Mouse (Mus musculus) neural tube, embryonic 11.5 days (tissue): ENCODE results near the gene Galnt6. TPM values are rescaled to one million over a fixed set of nuclear protein-coding genes. Genes with fewer than 3 reads are reported as not detected.

ENCODE experiments used
- ATAC-seq: fragments of 200-750 bp; cut with Nextera tagmentation; 2 replicates; pipeline ENCODE4 v1.8.0; 2017; ENCODE audit warnings: moderate number of reproducible peaks, mild to moderate bottlenecking, moderate TSS enrichment, moderate library complexity; ENCODE audit not compliant: insufficient read depth, low FRiP score, low TSS enrichment
- DNase-seq: peaks from one replicate; pipeline ENCODE4 v3.0.0-alpha.2; 2015; ENCODE audit warnings: low spot score
- H3K27ac ChIP-seq: fragments of 300-500 bp; sonication (generic); 2 replicates; pipeline ENCODE4 v1.5.1; 2014; ENCODE audit warnings: low read depth, mild to moderate bottlenecking, low read length
- H3K27me3 ChIP-seq: fragments of 300-500 bp; sonication (generic); 2 replicates; pipeline ENCODE4 v1.6.1; 2014; ENCODE audit warnings: mild to moderate bottlenecking, low read length, mixed read lengths; ENCODE audit not compliant: control insufficient read depth, insufficient read depth
- H3K36me3 ChIP-seq: fragments of 300-500 bp; sonication (generic); 2 replicates; pipeline ENCODE4 v1.6.1; 2014; ENCODE audit warnings: mild to moderate bottlenecking, low read length, moderate library complexity, mixed read lengths; ENCODE audit not compliant: control insufficient read depth, insufficient read depth
- H3K4me1 ChIP-seq: fragments of 300-500 bp; sonication (generic); 2 replicates; pipeline ENCODE4 v1.6.1; 2014; ENCODE audit warnings: low read length, mixed read lengths; ENCODE audit not compliant: control insufficient read depth, insufficient read depth
- H3K4me2 ChIP-seq: fragments of 300-500 bp; sonication (generic); 2 replicates; pipeline ENCODE4 v1.6.1; 2014; ENCODE audit warnings: low read depth, mild to moderate bottlenecking, moderate library complexity
- H3K4me3 ChIP-seq: fragments of 300-500 bp; sonication (generic); 2 replicates; pipeline ENCODE4 v1.5.1; 2014; ENCODE audit warnings: low read depth, low read length
- H3K9ac ChIP-seq: fragments of 300-500 bp; sonication (generic); 2 replicates; pipeline ENCODE4 v1.6.1; 2014; ENCODE audit warnings: mild to moderate bottlenecking, low read length
- H3K9me3 ChIP-seq: fragments of 300-500 bp; sonication (generic); 2 replicates; pipeline ENCODE4 v1.6.1; 2016; ENCODE audit warnings: low read length; ENCODE audit not compliant: control insufficient read depth
- WGBS: fragments of 180-500 bp; shearing (Covaris S2); extraction: QIAGEN DNeasy Blood & Tissue Kit; methylation state at CpG from one replicate; pipeline ENCODE4 v1.1.7; 2014; 5-methylcytosine and 5-hydroxymethylcytosine counted together
- polyA plus RNA-seq: library from polyadenylated mRNA; unstranded; fragments of >200 nt; fragmentation: Nextera tagmentation; extraction: Ambion mirVana; gene quantifications from 2 replicates; pipeline ENCODE4 v1.2.1, GENCODE M21; 2014

Galnt6 gene
- polyA plus RNA-seq, 1 experiment from 2014 or later: 0.11 TPM

- Histone ChIP-seq H3K9ac (no peak overlapping the region), H3K4me1 (no peaks in the 10 kb centered on the region), H3K4me3 (no peak overlapping the region), H3K4me2 (no peak overlapping the region), H3K36me3 (no peaks in the 10 kb centered on the region), H3K9me3 (no peaks in the 10 kb centered on the region), H3K27ac (no peak overlapping the region), H3K27me3 (0 out of 2 replicates have a peak, but pooled peaks cover 5% of the 10 kb centered on the region)
- WGBS: 81% methylated on average over 1 of the region's 1 CpGs
- no peak for DNase-seq
- no peak for ATAC-seq
Observed at GRCm38 (mm10) chr15:100705376-100705775, 23.8 kb downstream of the Galnt6 start.

DNA sequence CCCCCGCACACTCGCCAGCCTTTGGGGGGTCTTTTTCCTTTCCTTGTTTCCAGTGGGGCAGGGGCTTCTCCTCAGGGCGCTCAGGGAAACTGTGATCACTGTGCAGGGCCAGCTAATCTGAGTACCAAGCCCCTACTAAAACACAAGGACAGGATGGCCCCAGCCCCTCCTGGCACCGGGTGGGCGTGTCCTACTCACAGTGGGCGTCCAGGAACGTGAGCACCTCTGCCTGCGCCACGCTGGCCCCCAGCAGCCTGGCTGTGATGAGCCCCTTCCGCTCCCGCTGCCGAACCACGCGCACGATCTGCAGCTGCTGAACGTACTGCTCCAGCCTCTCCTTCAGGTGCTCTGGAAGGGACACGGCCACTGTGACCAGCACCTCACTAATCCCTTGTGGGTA, 25.3 kb downstream of the Galnt6 start:
- ATAC-seq: no peak
- no peak overlapping the region for H3K27ac ChIP-seq
- no peak overlapping the region for H3K4me3 ChIP-seq
- H3K9ac ChIP-seq: no peak overlapping the region
- 0 out of 2 replicates have a peak, but pooled peaks cover 5% of the 10 kb centered on the region for H3K27me3 ChIP-seq
- no peaks in the 10 kb centered on the region for H3K4me1 ChIP-seq
- H3K36me3 ChIP-seq: no peaks in the 10 kb centered on the region
- H3K9me3 ChIP-seq: no peaks in the 10 kb centered on the region
- no peak overlapping the region; the same call in 1 of the 2 replicates for H3K4me2 ChIP-seq
- 10% methylated on average over 17 of the region's 17 CpGs for WGBS
- DNase-seq: no peak

GRCm38 (mm10) chr15:100701856-100702255, 27.3 kb downstream of the Galnt6 start:
- Histone ChIP-seq H3K4me1 (no peaks in the 10 kb centered on the region), H3K36me3 (no peaks in the 10 kb centered on the region), H3K27me3 (0 out of 2 replicates have a peak, but pooled peaks cover 5% of the 10 kb centered on the region), H3K27ac (no peak overlapping the region), H3K4me3 (no peak overlapping the region), H3K9ac (no peak overlapping the region), H3K9me3 (no peaks in the 10 kb centered on the region), H3K4me2 (no peak overlapping the region)
- 77% methylated on average over 6 of the region's 6 CpGs for WGBS
- DNase-seq (no peak), ATAC-seq (no peak)

DNA sequence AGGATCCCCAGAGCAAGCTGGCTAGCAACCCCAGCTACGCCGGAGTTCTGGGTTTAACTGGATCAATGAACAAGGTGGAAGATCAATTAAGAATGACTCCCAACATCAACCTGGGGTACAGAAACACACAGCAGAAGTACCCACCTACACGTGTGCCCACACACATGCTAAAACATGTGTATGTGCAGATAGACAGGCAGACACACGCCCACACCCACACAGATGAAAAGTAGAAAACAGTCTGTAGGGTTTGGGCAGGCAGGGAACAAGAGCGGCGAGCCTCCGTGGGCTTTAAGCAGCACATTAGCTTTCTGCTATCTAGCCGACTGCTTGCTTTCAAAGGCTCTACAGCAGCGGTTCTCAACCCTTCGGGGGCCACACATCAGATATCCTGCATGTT, 28.1 kb downstream of the Galnt6 start:
- no peak overlapping the region for H3K4me3 ChIP-seq
- WGBS: 74% methylated on average over 10 of the region's 10 CpGs
- H3K27me3 ChIP-seq: 0 out of 2 replicates have a peak, but pooled peaks cover 5% of the 10 kb centered on the region
- no peak overlapping the region for H3K27ac ChIP-seq
- H3K9ac ChIP-seq: no peak overlapping the region
- H3K4me1 ChIP-seq: no peaks in the 10 kb centered on the region
- no peak overlapping the region for H3K4me2 ChIP-seq
- DNase-seq (no peak), ATAC-seq (no peak)
- no peaks in the 10 kb centered on the region for H3K9me3 ChIP-seq
- no peaks in the 10 kb centered on the region for H3K36me3 ChIP-seq

GRCm38 (mm10) chr15:100700424-100700823, 28.8 kb downstream of the Galnt6 start:
- H3K36me3 ChIP-seq: no peaks in the 10 kb centered on the region
- H3K4me2 ChIP-seq: no peak overlapping the region
- H3K4me1 ChIP-seq: no peaks in the 10 kb centered on the region
- 76% methylated on average over 5 of the region's 5 CpGs for WGBS
- DNase-seq (no peak), ATAC-seq (no peak)
- H3K9me3 ChIP-seq: no peaks in the 10 kb centered on the region
- no peak overlapping the region for H3K9ac ChIP-seq
- no peak overlapping the region for H3K4me3 ChIP-seq
- H3K27ac ChIP-seq: no peak overlapping the region
- H3K27me3 ChIP-seq: 0 out of 2 replicates have a peak, but pooled peaks cover 5% of the 10 kb centered on the region

DNA sequence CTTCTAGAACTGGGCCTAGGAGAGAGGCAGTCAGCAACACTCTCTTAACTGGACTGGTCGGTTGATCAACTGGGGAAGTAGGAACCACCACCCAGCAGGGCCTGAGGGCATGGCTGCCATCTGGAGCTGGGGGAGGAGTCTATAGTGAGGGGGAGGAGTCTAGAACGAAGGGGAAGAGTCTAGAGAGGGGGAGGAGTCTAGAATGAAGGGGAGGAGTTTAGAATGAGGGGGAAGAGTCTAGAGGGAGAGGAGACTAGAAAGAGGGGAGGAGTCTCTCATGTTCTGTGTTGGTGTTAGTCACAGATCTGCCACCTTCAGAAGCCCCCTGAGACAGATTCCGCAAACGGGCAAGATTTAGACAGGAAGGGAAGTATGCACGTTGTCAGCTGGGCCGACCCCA, 29.8 kb downstream of the Galnt6 start:
- no peaks in the 10 kb centered on the region for H3K9me3 ChIP-seq
- whole genome bisulfite sequencing: 78% methylated on average over 6 of the region's 6 CpGs
- H3K36me3 ChIP-seq: no peaks in the 10 kb centered on the region
- no peak overlapping the region for H3K27ac ChIP-seq
- H3K4me3 ChIP-seq: no peak overlapping the region
- 0 out of 2 replicates have a peak, but pooled peaks cover 5% of the 10 kb centered on the region for H3K27me3 ChIP-seq
- H3K4me2 ChIP-seq: no peak overlapping the region
- no peaks in the 10 kb centered on the region for H3K4me1 ChIP-seq
- no peak overlapping the region for H3K9ac ChIP-seq
- ATAC-seq: no peak
- DNase-seq: no peak

- ATAC-seq (no peak), DNase-seq (no peak)
- 83% methylated on average over 10 of the region's 10 CpGs for WGBS
- Histone ChIP-seq H3K4me3 (no peak overlapping the region), H3K27ac (no peak overlapping the region), H3K4me2 (no peak overlapping the region), H3K36me3 (no peaks in the 10 kb centered on the region), H3K4me1 (no peaks in the 10 kb centered on the region), H3K9me3 (no peaks in the 10 kb centered on the region), H3K27me3 (no peaks in the 10 kb centered on the region), H3K9ac (no peak overlapping the region)
Observed at GRCm38 (mm10) chr15:100698078-100698477, 31.1 kb downstream of the Galnt6 start.

GRCm38 (mm10) chr15:100694406-100694805, 34.8 kb downstream of the Galnt6 start:
- Histone ChIP-seq H3K4me3 (no peak overlapping the region), H3K36me3 (no peaks in the 10 kb centered on the region), H3K4me2 (no peak overlapping the region), H3K9me3 (no peaks in the 10 kb centered on the region; the same call in 1 of the 2 replicates), H3K27me3 (no peaks in the 10 kb centered on the region), H3K9ac (no peak overlapping the region), H3K27ac (no peak overlapping the region), H3K4me1 (no peaks in the 10 kb centered on the region)
- 91% methylated on average over 9 of the region's 9 CpGs for WGBS
- DNase-seq: no peak
- ATAC-seq: no peak

GRCm38 (mm10) chr15:100691990-100692389, 37.2 kb downstream of the Galnt6 start:
- ATAC-seq (no peak), DNase-seq (no peak)
- Histone ChIP-seq H3K27ac (no peak overlapping the region), H3K4me2 (no peak overlapping the region), H3K9me3 (no peaks in the 10 kb centered on the region; the same call in 1 of the 2 replicates), H3K9ac (no peak overlapping the region), H3K36me3 (no peaks in the 10 kb centered on the region), H3K4me1 (peaks cover 7% of the 10 kb centered on the region), H3K4me3 (no peak overlapping the region), H3K27me3 (no peaks in the 10 kb centered on the region)
- 77% methylated on average over 3 of the region's 3 CpGs for WGBS
